Mouse (Mus musculus): ENCODE measurements around the gene Ube2g2. TPM values are rescaled to one million over a fixed set of nuclear protein-coding genes. Genes with fewer than 3 reads are reported as not detected.

Ube2g2 gene
- 108 and 117 TPM in 2 replicates for polyA plus RNA-seq (2015; fragmentation: Nextera tagmentation; extraction: Ambion mirVana)

DNA sequence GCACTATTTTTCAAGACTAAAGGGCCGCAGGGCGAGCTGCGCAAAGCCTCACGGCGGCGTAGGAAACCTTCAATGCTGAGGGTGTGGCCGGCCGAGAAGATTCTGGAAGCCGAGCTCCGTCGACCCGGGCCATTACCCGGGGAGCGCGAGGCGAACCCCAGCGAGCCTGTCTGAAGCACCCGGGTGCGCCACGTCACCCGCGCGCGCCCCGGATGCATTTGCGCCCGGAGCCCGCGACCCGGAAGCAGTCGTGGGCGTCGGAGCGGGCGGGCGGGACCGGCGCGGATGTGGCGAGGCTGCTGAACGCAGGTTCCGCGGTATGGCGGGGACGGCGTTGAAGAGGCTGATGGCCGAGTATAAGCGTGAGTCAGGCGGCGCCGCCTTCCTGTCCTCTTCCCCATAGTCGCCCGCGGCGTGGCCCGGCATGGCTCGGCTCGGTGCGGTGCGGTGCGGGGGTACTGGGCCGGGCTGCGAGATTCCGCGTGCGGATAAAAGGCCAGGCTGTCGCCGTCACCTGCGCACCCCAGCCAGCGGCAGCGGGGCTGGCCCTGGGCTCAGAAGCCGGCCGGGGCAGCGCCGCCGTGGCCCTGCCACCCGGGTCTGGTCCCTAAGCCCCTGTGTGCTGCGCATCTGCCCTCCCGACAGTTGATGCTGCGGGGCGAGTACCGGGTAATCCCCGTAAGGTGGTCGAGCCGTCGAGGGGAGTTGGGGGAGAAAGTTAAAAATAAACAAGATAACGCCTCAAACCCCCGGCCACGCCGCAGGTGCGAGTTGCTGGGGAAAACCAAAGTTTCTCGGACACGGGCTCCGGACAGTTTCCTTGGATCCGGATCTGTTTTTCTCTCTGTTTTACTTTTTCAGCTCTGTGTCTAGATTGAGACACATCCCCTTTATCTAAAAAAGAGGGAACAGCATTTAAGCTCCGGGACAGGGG is at the start of gene Ube2g2:
Ube2g2 (plus strand) TSS at position 221 of the 934 bp plus-strand sequence.
- Histone ChIP-seq H3K4me2 (replicated peaks) (peak within 1 kb of the TSS; percentile 81), H3K9ac (replicated peaks) (peak within 1 kb of the TSS; percentile 97), H3K27ac (replicated peaks) (peak within 1 kb of the TSS; percentile 91), H3K36me3 (peaks cover 11% of the 10 kb centered on the region), H3K4me3 (peak within 1 kb of the TSS; percentile 89), H3K9me3 (no peaks in the 10 kb centered on the region), H3K27me3 (no peaks in the 10 kb centered on the region), H3K4me1 (peaks cover 42% of the 10 kb centered on the region)
- under 1% methylated on average over 96 of the region's 96 CpGs for WGBS
- peak; percentile 92 for ATAC-seq (replicated peaks)

DNA sequence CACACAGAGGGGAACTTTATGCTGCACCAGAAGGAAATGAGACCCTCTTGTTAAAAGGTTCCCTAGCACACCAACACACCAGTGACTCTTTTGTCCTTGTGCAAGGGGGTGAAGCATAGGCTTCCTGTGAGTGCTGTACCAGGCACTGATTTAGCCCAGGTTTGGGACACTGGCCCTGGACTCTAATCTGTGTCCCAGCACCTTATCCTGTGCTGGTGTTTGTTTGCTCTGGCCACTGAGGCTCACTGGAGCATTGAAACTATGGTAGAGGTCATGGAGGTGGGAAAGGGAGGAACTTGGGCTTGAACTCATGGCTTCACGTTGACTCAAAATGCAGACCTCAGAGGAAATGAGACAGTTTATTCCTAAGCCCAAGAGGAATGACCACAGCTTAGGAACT is 48.9 kb upstream of the Ube2g2 start:
- Histone ChIP-seq H3K9me3 (no peaks in the 10 kb centered on the region), H3K36me3 (no peaks in the 10 kb centered on the region), H3K4me2 (replicated peaks) (no peak overlapping the region), H3K9ac (replicated peaks) (no peak overlapping the region), H3K27ac (replicated peaks) (no peak overlapping the region), H3K27me3 (no peaks in the 10 kb centered on the region), H3K4me1 (no peaks in the 10 kb centered on the region), H3K4me3 (no peak overlapping the region)
- ATAC-seq (replicated peaks), result no peak
- WGBS, result 76% methylated on average over 1 of the region's 1 CpGs

- no peak overlapping the region for H3K4me2 ChIP-seq (replicated peaks)
- no peaks in the 10 kb centered on the region for H3K27me3 ChIP-seq
- H3K4me1 ChIP-seq, result peaks cover 22% of the 10 kb centered on the region
- 68% methylated on average over 10 of the region's 10 CpGs for WGBS
- no peak overlapping the region for H3K27ac ChIP-seq (replicated peaks)
- H3K36me3 ChIP-seq, result no peaks in the 10 kb centered on the region
- no peaks in the 10 kb centered on the region for H3K9me3 ChIP-seq
- no peak overlapping the region for H3K9ac ChIP-seq (replicated peaks)
- no peak for ATAC-seq (replicated peaks)
- no peak overlapping the region for H3K4me3 ChIP-seq
Observed at GRCm38 (mm10) chr10:77580027-77580920, 41.8 kb upstream of the Ube2g2 start.

GRCm38 (mm10) chr10:77581023-77581407 is 41.1 kb upstream of the Ube2g2 start:
- ATAC-seq (replicated peaks), result peak; percentile 33
- Histone ChIP-seq H3K27me3 (no peaks in the 10 kb centered on the region), H3K9me3 (no peaks in the 10 kb centered on the region), H3K4me1 (peaks cover 22% of the 10 kb centered on the region), H3K27ac (replicated peaks) (peak overlapping the region; percentile 75), H3K9ac (replicated peaks) (peak overlapping the region; percentile 64), H3K36me3 (no peaks in the 10 kb centered on the region), H3K4me3 (peak overlapping the region; percentile 90), H3K4me2 (replicated peaks) (peak overlapping the region; percentile 63)
- 9% methylated on average over 8 of the region's 8 CpGs for WGBS

DNA sequence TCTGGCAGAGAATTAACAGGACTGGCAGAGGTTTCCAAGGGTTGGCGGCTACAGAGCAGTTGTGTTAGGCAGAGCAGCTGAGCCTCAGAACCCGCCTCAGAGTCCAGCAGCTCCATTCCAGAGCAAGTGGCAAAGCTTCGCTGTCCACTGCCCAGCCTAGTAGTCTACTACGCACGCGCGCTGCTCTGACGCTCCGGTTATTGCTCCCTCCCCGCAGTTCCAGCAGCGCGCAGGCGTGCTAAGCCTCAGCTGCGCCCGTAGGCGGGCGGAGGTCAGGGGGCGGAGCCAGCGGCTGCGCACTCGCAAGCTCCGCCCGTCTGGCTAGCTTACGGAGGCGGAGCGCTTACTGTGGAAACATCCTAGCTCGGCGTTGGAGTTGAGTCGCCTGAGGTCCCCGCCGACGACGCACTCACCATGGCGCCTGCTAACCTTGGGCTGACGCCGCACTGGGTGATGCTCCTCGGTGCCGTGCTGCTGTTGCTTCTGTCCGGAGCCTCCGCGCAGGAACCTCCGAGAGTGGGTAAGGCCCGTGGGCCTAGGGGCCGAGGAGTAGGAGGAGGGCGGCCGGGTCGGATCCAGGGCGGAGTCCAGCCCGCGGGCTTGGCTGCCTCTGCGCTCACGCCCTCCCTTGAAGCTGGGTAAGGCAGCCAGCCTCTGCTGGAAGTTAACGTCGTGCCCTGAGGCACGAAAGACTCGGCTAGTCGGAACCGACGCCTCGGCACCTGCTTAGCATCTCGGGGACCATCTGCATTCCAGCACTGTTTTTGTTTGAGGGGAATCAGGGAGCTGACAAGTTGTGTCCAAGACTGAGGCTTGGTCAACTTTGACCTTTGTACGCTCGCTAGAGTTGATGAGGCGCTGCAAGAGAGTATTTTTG is 40.4 kb upstream of the Ube2g2 start, which contains the start of gene Pttg1ip:
Pttg1ip (plus strand) TSS at position 313 of the 877 bp plus-strand sequence.
- no peaks in the 10 kb centered on the region for H3K27me3 ChIP-seq
- peaks cover 22% of the 10 kb centered on the region for H3K4me1 ChIP-seq
- H3K36me3 ChIP-seq, result no peaks in the 10 kb centered on the region
- H3K27ac ChIP-seq (replicated peaks), result peak within 1 kb of the TSS; percentile 88
- peak within 1 kb of the TSS; percentile 63 for H3K4me2 ChIP-seq (replicated peaks)
- peak within 1 kb of the TSS; percentile 84 for H3K9ac ChIP-seq (replicated peaks)
- H3K9me3 ChIP-seq, result no peaks in the 10 kb centered on the region
- under 1% methylated on average over 64 of the region's 64 CpGs for WGBS
- ATAC-seq (replicated peaks), result peak; percentile 98
- peak within 1 kb of the TSS; percentile 90 for H3K4me3 ChIP-seq

DNA sequence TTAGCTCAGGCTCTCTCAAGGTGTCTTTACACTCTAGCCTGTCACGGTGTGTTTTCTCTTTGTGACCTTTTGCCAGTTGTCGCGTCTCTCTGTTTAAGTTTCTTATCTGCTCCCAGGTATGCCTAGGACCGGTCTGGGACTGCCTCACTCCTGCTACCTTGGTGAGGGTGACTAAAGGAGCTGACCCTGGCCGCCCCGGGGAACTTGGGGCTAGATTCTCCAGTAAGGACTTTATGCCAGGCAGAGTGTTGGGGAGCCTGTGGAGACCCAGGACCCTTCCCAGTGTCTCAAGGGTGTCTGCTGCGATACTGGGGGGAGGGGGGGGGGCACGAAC is 39.8 kb upstream of the Ube2g2 start:
- Histone ChIP-seq H3K4me1 (peaks cover 22% of the 10 kb centered on the region), H3K27ac (replicated peaks) (peak overlapping the region; percentile 88), H3K9me3 (no peaks in the 10 kb centered on the region), H3K4me2 (replicated peaks) (peak overlapping the region; percentile 63), H3K27me3 (no peaks in the 10 kb centered on the region), H3K4me3 (peak overlapping the region; percentile 90), H3K9ac (replicated peaks) (peak overlapping the region; percentile 84), H3K36me3 (peaks cover 3% of the 10 kb centered on the region; the same call in 1 of the 2 replicates)
- 10% methylated on average over 8 of the region's 8 CpGs for WGBS
- ATAC-seq (replicated peaks), result peak; percentile 0; the same call in 1 of the 2 replicates

GRCm38 (mm10) chr10:77583795-77584422 is 38.2 kb upstream of the Ube2g2 start:
- Histone ChIP-seq H3K4me3 (no peak overlapping the region), H3K4me1 (peaks cover 22% of the 10 kb centered on the region), H3K9ac (replicated peaks) (no peak overlapping the region), H3K27ac (replicated peaks) (no peak overlapping the region), H3K27me3 (no peaks in the 10 kb centered on the region), H3K36me3 (peaks cover 8% of the 10 kb centered on the region; the same call in 1 of the 2 replicates), H3K4me2 (replicated peaks) (no peak overlapping the region), H3K9me3 (no peaks in the 10 kb centered on the region)
- 76% methylated on average over 10 of the region's 10 CpGs for WGBS
- no peak for ATAC-seq (replicated peaks)

- no peak overlapping the region for H3K9ac ChIP-seq (replicated peaks)
- H3K4me2 ChIP-seq (replicated peaks), result no peak overlapping the region
- WGBS, result 95% methylated on average over 3 of the region's 3 CpGs
Observed at GRCm38 (mm10) chr10:77586637-77587036, 35.4 kb upstream of the Ube2g2 start.

DNA sequence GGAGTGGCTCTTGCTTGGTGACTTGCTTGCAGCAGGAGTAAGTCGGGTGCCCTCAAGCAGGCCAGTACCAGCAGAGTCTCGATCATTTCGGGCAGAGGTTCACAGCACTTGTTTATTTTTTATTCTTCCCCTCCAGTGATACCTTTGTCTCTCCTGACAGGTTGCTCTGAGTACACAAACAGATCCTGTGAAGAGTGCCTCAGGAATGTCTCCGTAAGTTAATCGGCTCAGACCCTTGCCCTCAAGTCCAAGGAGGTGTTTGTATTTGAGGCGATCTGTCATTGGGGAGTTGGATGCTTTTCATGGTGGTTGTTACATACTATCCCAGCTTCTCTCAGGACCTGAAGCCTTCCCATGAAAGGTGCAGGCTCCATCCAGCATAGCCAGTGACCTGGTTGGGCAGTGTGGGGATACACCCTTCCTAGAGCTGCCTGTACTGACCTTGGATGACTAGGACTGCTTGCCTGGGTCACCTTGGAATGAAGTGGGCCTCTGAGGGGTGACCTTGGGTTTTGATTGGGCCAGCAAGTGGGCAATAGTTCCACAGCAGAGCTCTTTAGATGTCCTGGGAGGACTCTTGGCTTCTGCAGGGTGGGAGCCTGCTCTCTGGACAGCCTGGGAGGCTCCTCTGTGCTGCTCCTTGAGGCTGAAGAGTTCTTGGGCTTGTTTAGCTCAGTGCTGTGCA is 34.8 kb upstream of the Ube2g2 start:
- H3K9ac ChIP-seq (replicated peaks), result no peak overlapping the region
- H3K4me2 ChIP-seq (replicated peaks), result no peak overlapping the region
- 93% methylated on average over 6 of the region's 6 CpGs for WGBS
- ATAC-seq (replicated peaks), result no peak
- H3K36me3 ChIP-seq, result peaks cover 17% of the 10 kb centered on the region; the same call in 1 of the 2 replicates
- H3K4me1 ChIP-seq, result peaks cover 19% of the 10 kb centered on the region
- H3K9me3 ChIP-seq, result no peaks in the 10 kb centered on the region
- H3K4me3 ChIP-seq, result no peak overlapping the region
- no peaks in the 10 kb centered on the region for H3K27me3 ChIP-seq
- H3K27ac ChIP-seq (replicated peaks), result no peak overlapping the region

More at GRCm38 (mm10) chr10:77586637-77587036, 35.4 kb upstream of the Ube2g2 start:
- no peak overlapping the region for H3K4me3 ChIP-seq
- no peak for ATAC-seq (replicated peaks)
- H3K4me1 ChIP-seq, result peaks cover 22% of the 10 kb centered on the region
- H3K9me3 ChIP-seq, result no peaks in the 10 kb centered on the region
- no peak overlapping the region for H3K27ac ChIP-seq (replicated peaks)
- H3K27me3 ChIP-seq, result no peaks in the 10 kb centered on the region
- H3K36me3 ChIP-seq, result peaks cover 16% of the 10 kb centered on the region; the same call in 1 of the 2 replicates

DNA sequence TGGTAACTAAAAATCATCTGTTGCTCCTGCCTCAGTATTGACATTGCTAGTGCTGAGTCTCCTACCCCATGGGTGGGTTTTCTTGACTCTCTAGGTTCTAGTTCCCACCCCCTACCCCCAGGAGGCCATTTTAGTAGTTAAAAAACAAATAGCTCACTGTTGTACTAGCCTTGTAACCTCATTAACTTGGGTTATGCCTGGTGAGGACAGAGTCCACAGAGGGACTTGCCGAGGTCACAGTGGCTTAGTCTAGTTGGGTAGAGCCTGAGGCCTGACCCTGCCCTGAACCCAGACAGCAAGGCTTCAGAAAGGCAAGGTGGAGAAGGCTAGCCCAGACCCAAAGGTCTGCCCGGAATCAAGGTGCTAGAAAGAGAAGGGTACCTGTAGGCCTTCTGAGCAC is 34.0 kb upstream of the Ube2g2 start:
- 81% methylated on average over 2 of the region's 2 CpGs for WGBS
- Histone ChIP-seq H3K9ac (replicated peaks) (no peak overlapping the region), H3K4me3 (no peak overlapping the region), H3K4me2 (replicated peaks) (no peak overlapping the region), H3K4me1 (peaks cover 11% of the 10 kb centered on the region), H3K27ac (replicated peaks) (no peak overlapping the region), H3K36me3 (peaks cover 25% of the 10 kb centered on the region), H3K27me3 (no peaks in the 10 kb centered on the region), H3K9me3 (no peaks in the 10 kb centered on the region)
- ATAC-seq (replicated peaks), result no peak

Data from forebrain, embryonic 15.5 days (tissue).